Mouse (Mus musculus): ENCODE results near the gene Fam216b. TPM values are rescaled to one million over a fixed set of nuclear protein-coding genes. Genes with fewer than 3 reads are reported as not detected.

Gene Fam216b
- total RNA-seq (2012; rRNA removed) (not detected in 2 replicates), total RNA-seq (2014; rRNA removed) (not detected in 2 replicates), polyA plus RNA-seq (2012; ENCODE audit: insufficient read length, low read depth) (not detected in 2 replicates)

DNA sequence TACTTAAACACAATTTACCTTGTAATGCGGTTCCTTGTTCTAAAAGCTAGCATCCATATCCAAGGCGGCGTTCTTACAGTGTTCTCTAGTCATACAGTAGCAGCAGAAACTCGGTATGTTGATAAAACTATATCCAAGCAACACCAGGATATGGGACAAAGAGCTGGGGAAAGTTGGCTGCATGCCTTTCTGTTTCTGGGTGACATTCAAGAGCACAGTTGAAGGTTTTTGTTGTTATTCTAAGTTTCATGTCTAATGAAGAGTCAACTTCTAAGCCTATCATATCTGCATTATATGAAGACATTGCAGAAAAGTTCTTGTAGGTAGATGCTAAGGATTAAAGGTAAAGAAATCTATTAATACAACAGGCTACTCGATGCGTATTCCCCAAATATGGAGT, at the start of gene Fam216b:
TSS of gene Fam216b (minus strand) at position 101 of the 400 bp plus-strand sequence.
- no peaks in the 10 kb centered on the region for H3K9me3 ChIP-seq (replicated peaks; ENCODE audit: low read length)
- no peaks in the 10 kb centered on the region for H3K36me3 ChIP-seq (replicated peaks in 1 of 2; ENCODE audit: control insufficient read depth in 1 of 2, insufficient read depth in 1 of 2, low read length in 1 of 2)
- dilution Hi-C loops (cut with MboI; ENCODE audit: extremely low pct_ligation_motif_present, extremely low pct_unique_long_range_greater_than_20kb, low sequenced_read_pairs): no loop called here
- no peak within 1 kb of the TSS for H3K27ac ChIP-seq (ENCODE audit: insufficient read depth, low read depth)
- H3K27me3 ChIP-seq (replicated peaks): no peaks in the 10 kb centered on the region
- H3K4me1 ChIP-seq (ENCODE audit: control insufficient read depth in 1 of 2, insufficient read depth in 2 of 2): no peaks in the 10 kb centered on the region
- no peaks in the 10 kb centered on the region for H3K79me2 ChIP-seq (replicated peaks; ENCODE audit: control insufficient read depth, extremely low read depth, insufficient read depth, poor library complexity, severe bottlenecking)
- no peak for DNase-seq (ENCODE audit: extremely low read depth)
- no peak within 1 kb of the TSS for H3K4me3 ChIP-seq (replicated peaks in 1 of 3; ENCODE audit: low read depth in 2 of 3, low read length in 2 of 3, poor library complexity in 1 of 3)
- no peak for TF ChIP-seq MXI1 (IDR thresholded peaks at IDR 0.05; ENCODE audit: low read depth, low read length)
- TF ChIP-seq E2F4 (IDR thresholded peaks at IDR 0.05; ENCODE audit: insufficient replicate concordance, low read depth, low read length): no peak
- TF ChIP-seq MYC (IDR thresholded peaks at IDR 0.05; ENCODE audit: low read depth, low read length): no peak
- TF ChIP-seq CHD1 (IDR thresholded peaks at IDR 0.05; ENCODE audit: low read depth, low read length): no peak
- TF ChIP-seq GABPA (IDR thresholded peaks at IDR 0.05; ENCODE audit: insufficient replicate concordance, low read depth, low read length): no peak
- TF ChIP-seq JUN (IDR thresholded peaks at IDR 0.05; ENCODE audit: insufficient read depth, low read depth, low read length): no peak
- no peak for TF ChIP-seq SIN3A (IDR thresholded peaks at IDR 0.05; ENCODE audit: low read length)
- TF ChIP-seq CHD2 (IDR thresholded peaks at IDR 0.05; ENCODE audit: low read length): no peak
- no peak for TF ChIP-seq HCFC1 (IDR thresholded peaks at IDR 0.05; ENCODE audit: low read depth, low read length)
- no peak for TF ChIP-seq NELFE (IDR thresholded peaks at IDR 0.05; ENCODE audit: low read depth, low read length)
- TF ChIP-seq POLR2AphosphoS2 (IDR thresholded peaks at IDR 0.05; ENCODE audit: low read depth, low read length): no peak
- TF ChIP-seq IRF4 (IDR thresholded peaks at IDR 0.05; ENCODE audit: low read depth, low read length): no peak
- no peak for TF ChIP-seq BHLHE40 (IDR thresholded peaks at IDR 0.05; ENCODE audit: low read depth, low read length)
- in situ Hi-C loops (cut with MboI; ENCODE audit: low pct_ligation_motif_present, low pct_unique_long_range_greater_than_20kb, low sequenced_read_pairs): no loop called here
- no peak within 1 kb of the TSS for H3K9ac ChIP-seq (ENCODE audit: insufficient read depth, low read depth)
- no peak within 1 kb of the TSS for H3K4me2 ChIP-seq (ENCODE audit: insufficient read depth, low read depth, poor library complexity, severe bottlenecking)

DNA sequence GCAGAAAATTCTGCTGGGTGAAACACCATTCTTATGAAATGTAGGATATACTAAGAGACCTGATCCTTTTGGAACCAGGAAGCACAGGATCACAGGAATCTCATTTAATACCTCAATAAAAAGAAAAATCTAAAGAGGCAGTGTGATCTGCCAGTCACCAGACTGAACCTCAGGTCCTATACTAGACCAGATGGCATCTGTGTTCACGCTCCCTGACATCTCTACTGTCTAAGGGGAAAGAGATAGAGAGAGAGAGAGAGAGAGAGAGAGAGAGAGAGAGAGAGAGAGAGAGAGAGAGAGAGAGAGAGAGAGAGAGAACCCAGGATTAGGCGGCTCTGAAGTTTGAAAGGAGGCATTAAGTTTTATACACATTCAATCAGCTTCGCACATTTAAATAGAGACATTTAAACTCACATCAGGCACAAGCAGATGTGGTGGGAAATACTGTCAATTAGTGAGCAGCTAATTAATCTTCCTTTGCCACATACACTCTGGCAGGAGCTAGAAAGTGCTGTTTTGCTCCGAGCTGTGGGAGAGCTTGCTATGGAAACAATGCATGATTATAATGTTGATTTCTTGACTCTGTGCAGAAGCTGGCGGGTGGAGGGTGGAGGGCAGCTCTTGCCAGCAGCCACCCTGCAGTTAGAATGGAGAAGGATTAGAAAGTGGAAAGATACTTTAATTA, 43.7 kb upstream of the Fam216b start:
- TF ChIP-seq PAX5 (IDR thresholded peaks at IDR 0.05; ENCODE audit: low read length) (no peak), MAFK (IDR thresholded peaks at IDR 0.05; ENCODE audit: insufficient replicate concordance, low read length) (no peak), ETS1 (conservative IDR thresholded peaks at IDR 0.05; ENCODE audit: low read depth, low read length) (no peak), JUN (IDR thresholded peaks at IDR 0.05; ENCODE audit: insufficient read depth, low read depth, low read length) (no peak), KAT2A (IDR thresholded peaks at IDR 0.05; ENCODE audit: insufficient replicate concordance, low read length) (no peak), MAZ (IDR thresholded peaks at IDR 0.05; ENCODE audit: low read depth, low read length) (no peak), POLR2A (IDR thresholded peaks at IDR 0.05; ENCODE audit: low read depth, low read length) (no peak), BHLHE40 (IDR thresholded peaks at IDR 0.05; ENCODE audit: low read depth, low read length) (no peak), HCFC1 (IDR thresholded peaks at IDR 0.05; ENCODE audit: low read depth, low read length) (no peak), USF1 (IDR thresholded peaks at IDR 0.05; ENCODE audit: low read depth, low read length) (no peak), JUND (conservative IDR thresholded peaks at IDR 0.05; ENCODE audit: low read depth, low read length) (no peak), ZMIZ1 (IDR thresholded peaks at IDR 0.05; ENCODE audit: low read depth, low read length) (no peak), NELFE (IDR thresholded peaks at IDR 0.05; ENCODE audit: low read depth, low read length) (no peak), ELF1 (IDR thresholded peaks at IDR 0.05; ENCODE audit: low read depth, low read length) (no peak), UBTF (IDR thresholded peaks at IDR 0.05; ENCODE audit: low read depth, low read length) (no peak)
- in situ Hi-C loops (cut with MboI; ENCODE audit: low pct_ligation_motif_present, low pct_unique_long_range_greater_than_20kb, low sequenced_read_pairs) (no loop called here), dilution Hi-C loops (cut with MboI; ENCODE audit: extremely low pct_ligation_motif_present, extremely low pct_unique_long_range_greater_than_20kb, low sequenced_read_pairs) (no loop called here)
- Histone ChIP-seq H3K27ac (ENCODE audit: insufficient read depth, low read depth) (no peak overlapping the region), H3K4me2 (ENCODE audit: insufficient read depth, low read depth, poor library complexity, severe bottlenecking) (no peak overlapping the region), H3K9ac (ENCODE audit: insufficient read depth, low read depth) (no peak overlapping the region), H3K4me1 (ENCODE audit: control insufficient read depth in 1 of 2, insufficient read depth in 2 of 2) (no peaks in the 10 kb centered on the region), H3K27me3 (replicated peaks) (no peaks in the 10 kb centered on the region), H3K79me2 (replicated peaks; ENCODE audit: control insufficient read depth, extremely low read depth, insufficient read depth, poor library complexity, severe bottlenecking) (no peaks in the 10 kb centered on the region), H3K36me3 (replicated peaks in 1 of 2; ENCODE audit: control insufficient read depth in 1 of 2, insufficient read depth in 1 of 2, low read length in 1 of 2) (no peaks in the 10 kb centered on the region), H3K4me3 (replicated peaks in 1 of 3; ENCODE audit: low read depth in 2 of 3, low read length in 2 of 3, poor library complexity in 1 of 3) (no peak overlapping the region), H3K9me3 (replicated peaks; ENCODE audit: low read length) (no peaks in the 10 kb centered on the region)
- no peak for DNase-seq (ENCODE audit: extremely low read depth)
